ENCODE assay signal across 10 mouse cellular contexts in the genomic region with DNA sequence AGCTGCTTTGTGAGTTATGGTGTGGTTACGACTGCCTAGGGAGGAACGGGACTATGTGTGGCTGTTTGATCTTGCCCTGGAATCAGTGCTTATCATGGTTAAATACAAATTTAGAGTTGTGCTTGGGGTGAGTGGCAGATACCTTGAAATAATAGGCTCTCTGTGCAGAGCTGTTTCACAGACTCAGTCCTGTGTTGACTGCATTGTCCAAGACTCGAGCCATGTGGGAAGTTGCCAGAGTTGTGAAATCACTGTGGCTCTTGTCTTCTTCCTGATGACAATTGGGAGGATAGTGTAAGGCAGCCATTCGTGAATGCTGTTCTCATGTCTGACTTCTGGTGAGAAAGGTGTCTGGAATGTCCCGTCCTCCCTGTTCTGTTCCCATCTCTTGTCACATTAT.
A peak's percentile ranks its signal among the peaks of the same experiment; 100 is the strongest.
DNase-seq lines count a peak whose midpoint lies in the region; ATAC-seq lines count a peak whose summit lies in the region.
"Had no signal": no experiment of that assay in that cellular context is flagged by ENCODE, and none has a peak within 500 bp of the region (broad histone marks: within the 10 kb centered on the region; RNA-seq: fewer than 3 reads in every experiment).

No protein-coding gene starts in this region.

- no peaks in the 10 kb centered on the region for H3K9me3 ChIP-seq in hindbrain, embryonic 12.5 days (replicated peaks)
- H3K9me3 ChIP-seq in hindbrain, embryonic 11.5 days (ENCODE audit: control insufficient read depth, low read length) = no peaks in the 10 kb centered on the region
- no peaks in the 10 kb centered on the region; the same call in 1 of the 2 replicates for H3K9me3 ChIP-seq in forebrain, embryonic 11.5 days (ENCODE audit: control insufficient read depth, low read length)
- H3K9me3 ChIP-seq: embryonic facial prominence, embryonic 13.5 days had no signal

- H3K36me3 ChIP-seq in hindbrain, embryonic 12.5 days = no peaks in the 10 kb centered on the region
- H3K36me3 ChIP-seq in hindbrain, embryonic 11.5 days (ENCODE audit: control insufficient read depth, insufficient read depth, low read length) = no peaks in the 10 kb centered on the region
- H3K36me3 ChIP-seq in forebrain, embryonic 11.5 days (ENCODE audit: control insufficient read depth, insufficient read depth, low read length) = no peaks in the 10 kb centered on the region
- H3K36me3 ChIP-seq: embryonic facial prominence, embryonic 13.5 days had no signal

- no peak overlapping the region for H3K4me3 ChIP-seq in hindbrain, embryonic 12.5 days
- no peak overlapping the region for H3K4me3 ChIP-seq in hindbrain, embryonic 11.5 days (ENCODE audit: low read depth, low read length)
- no peak overlapping the region for H3K4me3 ChIP-seq in forebrain, embryonic 11.5 days (ENCODE audit: low read depth, low read length)
- H3K4me3 ChIP-seq: embryonic facial prominence, embryonic 13.5 days had no signal

- no peak for DNase-seq in hindbrain, embryonic 11.5 days (ENCODE audit: low spot score)
- peak; percentile 40 for DNase-seq in 3T3-L1 (ENCODE audit: low read depth, low spot score)
- DNase-seq in fibroblast of lung, adult 2 months (ENCODE audit: low read depth) = peak; percentile 90
- peak; percentile 67 to 70 for DNase-seq in heart, postnatal 14 days
- DNase-seq in spleen, adult 12 weeks (ENCODE audit: low spot score) = no peak
- DNase-seq in spleen, postnatal 4 days (ENCODE audit: low spot score in 2 of 2) = no peak
- no peak for DNase-seq in forebrain, embryonic 11.5 days (ENCODE audit: low spot score)
- DNase-seq: right cerebral cortex, postnatal 4 days had no signal

- ATAC-seq in hindbrain, embryonic 12.5 days (ENCODE audit: low FRiP score) = no peak
- no peak for ATAC-seq in hindbrain, embryonic 11.5 days (ENCODE audit: low FRiP score)
- ATAC-seq in forebrain, embryonic 11.5 days (replicated peaks; ENCODE audit: low FRiP score) = no peak

- H3K27ac ChIP-seq in hindbrain, embryonic 12.5 days = 0 out of 2 replicates have a peak overlapping the region, but pooled peaks have one; percentile 19
- no peak overlapping the region for H3K27ac ChIP-seq in hindbrain, embryonic 11.5 days (ENCODE audit: low read depth, low read length)
- no peak overlapping the region for H3K27ac ChIP-seq in forebrain, embryonic 11.5 days (ENCODE audit: low read depth, low read length)
- H3K27ac ChIP-seq: embryonic facial prominence, embryonic 13.5 days had no signal

- H3K4me2 ChIP-seq in hindbrain, embryonic 12.5 days (replicated peaks) = no peak overlapping the region
- H3K4me2 ChIP-seq in hindbrain, embryonic 11.5 days (replicated peaks; ENCODE audit: low read depth, low read length) = no peak overlapping the region
- no peak overlapping the region for H3K4me2 ChIP-seq in forebrain, embryonic 11.5 days (ENCODE audit: low read depth, low read length, severe bottlenecking)
- H3K4me2 ChIP-seq: embryonic facial prominence, embryonic 13.5 days had no signal

- no peaks in the 10 kb centered on the region; the same call in 1 of the 2 replicates for H3K4me1 ChIP-seq in hindbrain, embryonic 12.5 days
- no peaks in the 10 kb centered on the region for H3K4me1 ChIP-seq in hindbrain, embryonic 11.5 days (replicated peaks; ENCODE audit: control insufficient read depth, insufficient read depth, low read length)
- H3K4me1 ChIP-seq in forebrain, embryonic 11.5 days (replicated peaks; ENCODE audit: control insufficient read depth, insufficient read depth, low read length) = no peaks in the 10 kb centered on the region

- WGBS in hindbrain, embryonic 12.5 days = 68% methylated on average over 5 of the region's 5 CpGs
- 80% methylated on average over 5 of the region's 5 CpGs for WGBS in hindbrain, embryonic 11.5 days
- 81% methylated on average over 5 of the region's 5 CpGs for WGBS in forebrain, embryonic 11.5 days

- intact Hi-C loops in heart, postnatal 14 days (cut with DNase I) = no loop called here

- H3K27me3 ChIP-seq in hindbrain, embryonic 12.5 days = no peaks in the 10 kb centered on the region
- H3K27me3 ChIP-seq in hindbrain, embryonic 11.5 days (ENCODE audit: control insufficient read depth, insufficient read depth, low read length) = no peaks in the 10 kb centered on the region
- H3K27me3 ChIP-seq in forebrain, embryonic 11.5 days (ENCODE audit: control insufficient read depth, insufficient read depth, low read length) = no peaks in the 10 kb centered on the region
- H3K27me3 ChIP-seq: embryonic facial prominence, embryonic 13.5 days had no signal

- H3K9ac ChIP-seq in hindbrain, embryonic 12.5 days = no peak overlapping the region
- H3K9ac ChIP-seq in hindbrain, embryonic 11.5 days (ENCODE audit: low read depth, low read length) = no peak overlapping the region
- H3K9ac ChIP-seq in forebrain, embryonic 11.5 days (ENCODE audit: low read length) = no peak overlapping the region
- H3K9ac ChIP-seq: embryonic facial prominence, embryonic 13.5 days had no signal

Comparison
In these comparisons a context has a peak if more than half of its experiments do, and no peak if none do; other contexts are left out.
1. DNase-seq: peak in 3T3-L1 (single experiment), fibroblast of lung, adult 2 months (single experiment) and heart, postnatal 14 days (2 of 2); none in hindbrain, embryonic 11.5 days (single experiment), spleen, adult 12 weeks (single experiment), spleen, postnatal 4 days (0 of 2) and forebrain, embryonic 11.5 days (single experiment).